Mouse (Mus musculus) heart, postnatal 4 days (tissue): ENCODE measurements around the gene Tgfbr1. TPM values are rescaled to one million over a fixed set of nuclear protein-coding genes. Genes with fewer than 3 reads are reported as not detected.

ENCODE experiments used
- DNase-seq: peaks from one replicate; pipeline ENCODE4 v3.0.0; 2021
- total RNA-seq, 2 experiments: library from RNA; stranded (reverse); gene quantifications; 2 replicates each; pipeline ENCODE4 v1.2.3; 2021

The Tgfbr1 gene
- total RNA-seq, 2 experiments from 2014 or later, result 24.4 to 25.5 TPM

- no peak for DNase-seq
Measured at GRCm38 (mm10) chr4:47422946-47423345, 69.9 kb downstream of the Tgfbr1 start.

- DNase-seq, result no peak
Measured at GRCm38 (mm10) chr4:47424376-47424775, 71.4 kb downstream of the Tgfbr1 start.

GRCm38 (mm10) chr4:47425247-47425830 is 72.3 kb downstream of the Tgfbr1 start:
- no peak for DNase-seq

GRCm38 (mm10) chr4:47427606-47428005 is 74.6 kb downstream of the Tgfbr1 start:
- DNase-seq, result no peak

GRCm38 (mm10) chr4:47430557-47430956 is 77.5 kb downstream of the Tgfbr1 start:
- DNase-seq, result no peak

- no peak for DNase-seq
Measured at GRCm38 (mm10) chr4:47431081-47431480, 78.1 kb downstream of the Tgfbr1 start.

GRCm38 (mm10) chr4:47432766-47433165 is 79.7 kb downstream of the Tgfbr1 start:
- DNase-seq, result no peak

GRCm38 (mm10) chr4:47435131-47435530 is 82.1 kb downstream of the Tgfbr1 start:
- no peak for DNase-seq

GRCm38 (mm10) chr4:47435566-47436360 is 82.7 kb downstream of the Tgfbr1 start:
- no peak for DNase-seq

- DNase-seq, result peak; percentile 92
Measured at GRCm38 (mm10) chr4:47437365-47438340, 84.6 kb downstream of the Tgfbr1 start.

GRCm38 (mm10) chr4:47438956-47439355 is 85.9 kb downstream of the Tgfbr1 start:
- no peak for DNase-seq

- DNase-seq, result no peak
Measured at GRCm38 (mm10) chr4:47440951-47441350, 87.9 kb downstream of the Tgfbr1 start.

- DNase-seq, result no peak
Measured at GRCm38 (mm10) chr4:47448526-47448925, 95.5 kb downstream of the Tgfbr1 start.

- DNase-seq, result no peak
Measured at GRCm38 (mm10) chr4:47449116-47449515, 96.1 kb downstream of the Tgfbr1 start.

- DNase-seq, result no peak
Measured at GRCm38 (mm10) chr4:47449586-47450522, 96.8 kb downstream of the Tgfbr1 start.

Other genes with a start within 250 kb of the Tgfbr1 start
- gene Col15a1, start 145.1 kb upstream of the Tgfbr1 start, total RNA-seq, result 100 to 1,000 TPM; 165 to 183 TPM
- 10 to 100 TPM; 12.3 to 12.6 TPM for gene Alg2, start 121.1 kb downstream of the Tgfbr1 start, total RNA-seq
- 10 to 100 TPM; 48.2 to 55.6 TPM for gene Sec61b, start 121.4 kb downstream of the Tgfbr1 start, total RNA-seq